Mouse (Mus musculus) lung, postnatal 14 days (tissue): Measurements from ENCODE around the gene Pole4.

ENCODE experiments used
- DNase-seq: peaks from one replicate; pipeline ENCODE4 v3.0.0; 2021

Gene Pole4

DNA sequence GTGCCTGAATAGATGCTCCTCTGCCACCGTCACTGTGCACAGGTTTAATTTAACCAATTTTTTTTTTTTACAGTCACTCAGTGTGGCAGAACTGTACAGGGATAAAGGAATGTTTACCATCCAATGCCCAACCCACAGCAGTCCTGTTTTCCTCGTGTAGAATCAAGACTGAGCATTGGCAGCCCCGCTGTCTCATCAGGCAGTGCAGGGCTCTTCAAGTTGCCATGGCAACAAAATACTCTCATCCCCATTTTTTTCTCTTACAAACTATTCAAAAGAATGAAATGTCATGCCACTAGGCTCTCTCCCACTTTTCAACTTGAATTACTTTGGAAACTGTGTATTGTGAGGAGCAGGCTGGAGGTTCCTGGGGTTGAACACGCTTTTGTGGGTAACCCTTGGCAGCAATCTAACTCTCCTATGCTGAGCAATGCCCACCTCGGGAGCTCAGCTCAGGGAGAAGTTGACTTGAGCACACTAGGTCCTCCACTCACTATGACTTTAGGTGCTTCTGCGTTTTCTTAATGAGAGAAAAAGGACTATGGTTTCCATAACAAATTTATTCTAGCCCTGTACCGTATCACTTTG, 95.7 kb downstream of the Pole4 start:
- no peak for DNase-seq

DNA sequence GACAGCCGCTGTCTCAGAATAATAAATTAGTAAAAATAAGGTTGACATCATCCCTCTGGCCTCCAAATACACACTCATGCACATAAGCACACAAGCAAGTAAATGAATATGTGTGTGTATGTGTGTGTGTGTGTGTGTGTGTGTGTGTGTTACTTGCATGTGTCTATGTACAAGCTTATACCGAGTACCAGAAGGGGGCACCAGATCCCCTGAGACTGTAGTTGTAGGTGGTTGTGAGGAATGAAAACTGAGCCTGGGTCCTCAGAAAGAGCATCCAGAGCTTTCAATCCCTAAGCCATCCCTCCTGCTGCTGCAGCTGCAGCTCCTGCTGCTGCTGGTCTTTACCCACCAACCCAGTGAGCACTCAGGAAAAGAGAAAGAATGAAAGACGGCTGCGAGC, 96.4 kb downstream of the Pole4 start:
- no peak for DNase-seq

DNA sequence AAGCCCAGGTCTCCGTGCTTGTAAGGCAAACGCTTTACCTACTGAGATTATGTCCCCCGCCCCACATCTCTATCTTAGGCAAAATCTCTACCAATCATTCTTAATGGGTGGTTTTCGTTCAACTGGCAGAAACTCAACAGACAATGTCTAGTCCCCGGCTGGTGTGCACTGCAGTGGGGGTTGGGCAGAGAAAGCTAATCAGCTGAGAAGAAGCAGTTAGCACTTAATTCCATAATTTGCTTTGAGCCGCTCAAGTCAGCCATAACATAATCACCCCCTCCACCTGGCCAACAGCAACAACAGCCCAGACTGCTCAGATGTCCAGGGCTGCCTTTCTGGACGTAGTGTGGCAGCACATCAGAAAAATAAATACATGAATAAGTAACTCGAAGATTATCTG, 100.4 kb downstream of the Pole4 start:
- DNase-seq = no peak

DNA sequence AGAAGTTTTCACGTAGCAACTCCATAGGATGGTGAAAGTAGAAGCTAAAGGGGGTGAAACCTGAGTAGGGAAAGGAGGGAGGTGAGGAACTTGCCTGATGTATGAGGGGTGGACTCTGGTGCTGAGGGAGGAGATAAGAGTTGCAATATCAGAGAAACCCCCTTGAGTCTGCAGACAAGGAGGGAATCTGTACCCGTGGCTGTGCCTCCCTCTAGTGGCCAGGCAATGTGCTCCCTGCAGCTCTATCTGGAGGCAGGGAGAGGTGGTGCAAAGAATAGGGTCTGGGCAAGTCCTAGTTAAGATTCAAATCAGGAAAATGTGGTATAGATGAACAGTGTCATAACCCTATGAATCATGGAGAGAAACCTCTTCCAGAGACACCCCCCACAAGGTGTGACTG, 101.5 kb downstream of the Pole4 start:
- DNase-seq = peak; percentile 41

DNA sequence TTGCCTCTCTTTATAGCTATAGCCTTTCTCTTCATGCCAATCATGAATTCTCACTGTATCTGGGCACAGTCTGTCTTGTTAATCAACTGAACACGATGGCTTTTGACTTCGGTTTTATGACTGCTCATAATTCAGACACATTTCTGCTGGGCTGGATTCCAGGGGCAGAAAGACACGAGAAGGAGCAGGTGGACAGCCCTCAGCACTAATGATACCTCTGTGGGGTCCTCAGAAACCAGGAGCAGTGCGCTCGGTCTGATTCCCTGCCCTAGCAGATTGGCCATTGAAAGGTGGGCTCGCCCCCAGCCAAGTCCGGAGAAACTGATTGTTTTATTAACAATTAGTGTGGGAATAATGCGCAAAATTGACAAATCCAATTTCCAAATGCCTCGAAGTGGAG, 101.9 kb downstream of the Pole4 start:
- DNase-seq = no peak

DNA sequence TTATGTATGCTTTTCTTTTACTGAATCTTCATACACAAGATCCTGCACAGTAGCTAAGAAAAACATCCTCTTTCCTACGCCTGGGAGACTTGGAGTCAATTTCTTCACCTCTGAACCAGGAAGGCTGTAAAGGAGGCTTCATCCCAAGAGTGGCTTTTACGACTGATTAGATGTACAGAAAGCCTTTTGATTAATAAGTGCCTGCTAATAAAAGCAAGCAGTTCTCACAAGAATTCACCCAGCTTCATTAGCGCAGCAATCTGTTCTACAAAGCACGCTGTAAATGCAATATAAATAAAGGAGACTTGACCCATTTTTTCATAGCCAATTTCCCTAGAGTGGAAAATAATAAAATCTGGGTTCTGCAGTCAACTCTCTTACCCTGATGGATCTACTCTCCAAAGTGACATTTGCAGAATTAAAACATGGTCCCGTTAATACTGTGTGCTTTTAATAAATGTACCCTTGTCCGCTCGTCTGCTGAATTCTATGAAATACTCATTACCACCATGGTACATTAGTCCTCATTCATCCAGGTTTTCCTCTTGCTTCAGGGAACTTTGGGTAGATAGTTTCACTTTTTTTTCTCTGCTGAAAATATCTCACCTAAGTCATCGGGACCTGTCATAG, 109.6 kb downstream of the Pole4 start:
- no peak for DNase-seq

DNA sequence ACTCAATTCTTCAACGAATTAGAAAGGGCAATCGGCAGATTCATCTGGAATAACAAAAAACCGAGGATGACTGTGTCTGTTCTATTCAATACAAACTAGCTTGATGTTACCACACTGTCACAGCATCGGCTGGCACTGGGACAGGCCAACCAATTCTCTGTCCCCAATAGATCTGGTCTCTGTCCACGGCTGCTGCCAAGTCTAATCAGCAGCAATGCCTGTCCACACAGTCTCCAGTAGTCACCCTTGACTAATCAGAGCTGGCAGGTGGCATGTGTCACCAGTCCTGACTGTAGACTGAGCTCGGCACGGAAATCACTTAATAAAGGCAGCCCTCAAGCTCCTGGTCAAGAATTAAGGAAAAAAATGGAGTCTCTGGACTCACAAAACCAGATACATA, 115.8 kb downstream of the Pole4 start:
- DNase-seq = no peak

DNA sequence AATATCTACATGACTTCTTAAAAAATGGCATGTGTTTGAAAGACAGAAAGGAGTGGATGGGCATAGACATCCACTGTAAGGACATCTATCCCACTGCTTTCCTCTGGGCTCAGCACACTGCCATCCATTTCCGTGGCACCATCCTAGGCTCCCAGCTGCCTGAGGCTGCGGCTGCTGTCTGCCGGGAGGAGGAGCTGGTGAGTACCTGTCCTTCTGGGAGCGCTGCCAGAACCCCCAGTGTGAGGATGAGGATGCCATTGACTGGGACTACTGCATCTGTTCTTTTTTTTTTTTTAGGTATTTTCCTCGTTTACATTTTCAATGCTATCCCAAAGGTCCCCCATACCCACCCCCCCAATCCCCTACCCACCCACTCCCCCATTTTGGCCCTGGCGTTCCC, 119.8 kb downstream of the Pole4 start:
- DNase-seq = no peak

DNA sequence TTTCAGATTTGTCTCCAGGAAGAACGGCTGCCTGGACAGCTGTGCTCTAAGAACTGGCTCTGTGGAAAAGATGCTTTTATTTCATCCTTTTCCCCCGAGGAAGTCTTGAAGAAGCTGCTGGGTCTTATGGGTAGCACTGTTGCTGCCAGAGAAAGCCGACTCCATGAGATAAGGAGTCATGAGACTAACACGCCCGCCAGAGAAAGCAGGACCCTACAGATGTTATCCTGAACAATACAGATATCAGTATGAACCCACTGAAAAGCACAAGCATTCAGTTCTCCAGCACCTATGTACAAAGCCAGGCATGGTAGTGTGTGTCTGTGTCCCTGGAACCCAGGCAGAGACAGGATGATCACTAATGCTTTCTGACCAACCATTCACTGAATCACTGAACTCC, 129.7 kb downstream of the Pole4 start:
- DNase-seq = no peak
